Mouse (Mus musculus): ENCODE data around the gene Zfp367.

Zfp367 gene

GRCm38 (mm10) chr13:64153083-64153682 lies at the start of gene Zfp367:
Gene Zfp367, minus strand, starts transcription at chr13:64153202.
- ChIA-PET CTCF (interaction anchor here (0.6 to 1.0 kb wide), 7 partner anchors 28 to 1275 kb away, joined by 3 to 4 read pairs (median 3); no protein-coding TSS in a partner anchor), POLR2A (interaction anchor here (0.5 to 7.3 kb wide), 70 partner anchors 8 to 1214 kb away, joined by 3 to 127 read pairs (median 5); partner anchors contain the start of genes Habp4 (in 4 of the 4), Aaed1 (in 2 of the 4), Cdc14b (in 2 of the 4) and Cdk20 (in 1 of the 4))

GRCm38 (mm10) chr13:64200911-64201310 lies 47.9 kb upstream of the Zfp367 start:
- POLR2A ChIA-PET, result interaction anchor here in 1 of 4 experiments (1.1 kb wide), 1 partner anchor 15 kb away, joined by 3 read pairs; no protein-coding TSS in a partner anchor
- CTCF ChIA-PET, result no interaction called here

GRCm38 (mm10) chr13:64198310-64198709 lies 45.3 kb upstream of the Zfp367 start:
- ChIA-PET POLR2A (interaction anchor here in 2 of 4 experiments (1.0 kb wide), 2 partner anchors 44 to 84 kb away, joined by 3 read pairs; no protein-coding TSS in a partner anchor), CTCF (no interaction called here)

GRCm38 (mm10) chr13:64197899-64198298 lies 44.9 kb upstream of the Zfp367 start:
- CTCF ChIA-PET, result no interaction called here

GRCm38 (mm10) chr13:64187065-64187464 lies 34.1 kb upstream of the Zfp367 start:
- CTCF ChIA-PET, result no interaction called here
- POLR2A ChIA-PET, result interaction anchor here in 2 of 4 experiments (0.6 to 2.2 kb wide), 5 partner anchors 9 to 59 kb away, joined by 3 to 9 read pairs (median 3); partner anchors contain the start of gene Zfp367 (in 1 of the 2)

More at GRCm38 (mm10) chr13:64197899-64198298, 44.9 kb upstream of the Zfp367 start:
- POLR2A ChIA-PET, result interaction anchor here in 2 of 4 experiments (0.7 to 1.0 kb wide), 3 partner anchors 14 to 84 kb away, joined by 3 read pairs; no protein-coding TSS in a partner anchor

GRCm38 (mm10) chr13:64186516-64186915 lies 33.5 kb upstream of the Zfp367 start:
- ChIA-PET CTCF (no interaction called here), POLR2A (interaction anchor here in 3 of 4 experiments (0.6 to 2.2 kb wide), 6 partner anchors 10 to 58 kb away, joined by 3 to 9 read pairs (median 3); partner anchors contain the start of gene Zfp367 (in 1 of the 3))

- CTCF ChIA-PET, result no interaction called here
These were observed 32.6 kb upstream of the Zfp367 start for GRCm38 (mm10) chr13:64185586-64185985.

GRCm38 (mm10) chr13:64185176-64185575 lies 32.2 kb upstream of the Zfp367 start:
- ChIA-PET CTCF (interaction anchor here in 1 of 4 experiments (0.7 kb wide), 1 partner anchor 19 kb away, joined by 3 read pairs; no protein-coding TSS in a partner anchor), POLR2A (interaction anchor here in 2 of 4 experiments (0.8 to 1.6 kb wide), 2 partner anchors 72 to 128 kb away, joined by 3 to 4 read pairs; partner anchors contain the start of gene Aaed1 (in 1 of the 2))

More at GRCm38 (mm10) chr13:64185586-64185985, 32.6 kb upstream of the Zfp367 start:
- POLR2A ChIA-PET, result interaction anchor here in 2 of 4 experiments (1.0 to 2.0 kb wide), 2 partner anchors 11 to 31 kb away, joined by 3 to 9 read pairs; no protein-coding TSS in a partner anchor

- ChIA-PET POLR2A (interaction anchor here in 2 of 4 experiments (0.5 to 1.6 kb wide), 5 partner anchors 30 to 128 kb away, joined by 3 to 5 read pairs (median 3); partner anchors contain the start of gene Aaed1 (in 1 of the 2)), CTCF (interaction anchor here in 1 of 4 experiments (0.7 to 0.8 kb wide), 2 partner anchors 20 to 39 kb away, joined by 3 to 4 read pairs; no protein-coding TSS in a partner anchor)
These were observed 31.4 kb upstream of the Zfp367 start for GRCm38 (mm10) chr13:64184361-64184760.

GRCm38 (mm10) chr13:64183583-64183982 lies 30.6 kb upstream of the Zfp367 start:
- CTCF ChIA-PET, result interaction anchor here in 2 of 4 experiments (0.8 to 1.7 kb wide), 3 partner anchors 39 to 129 kb away, joined by 3 to 8 read pairs (median 4); partner anchors contain the start of gene Aaed1 (in 1 of the 2)
- POLR2A ChIA-PET, result interaction anchor here in 1 of 4 experiments (0.6 to 1.6 kb wide), 5 partner anchors 14 to 102 kb away, joined by 3 to 5 read pairs (median 3); no protein-coding TSS in a partner anchor

- ChIA-PET POLR2A (interaction anchor here in 1 of 4 experiments (1.0 to 1.3 kb wide), 2 partner anchors 23 to 76 kb away, joined by 3 read pairs; no protein-coding TSS in a partner anchor), CTCF (interaction anchor here in 1 of 4 experiments (1.7 kb wide), 1 partner anchor 130 kb away, joined by 8 read pairs; the partner anchor contains the start of gene Aaed1)
These were observed 29.1 kb upstream of the Zfp367 start for GRCm38 (mm10) chr13:64182091-64182490.

GRCm38 (mm10) chr13:64180888-64181287 lies 27.9 kb upstream of the Zfp367 start:
- CTCF ChIA-PET, result interaction anchor here (0.6 to 2.9 kb wide), 83 partner anchors 9 to 946 kb away, joined by 3 to 49 read pairs (median 4); partner anchors contain the start of genes Aaed1 (in 2 of the 4), Habp4 (in 2 of the 4), Cdc14b (in 1 of the 4) and Cdk20 (in 1 of the 4)

GRCm38 (mm10) chr13:64180300-64180699 lies 27.3 kb upstream of the Zfp367 start:
- POLR2A ChIA-PET, result interaction anchor here in 3 of 4 experiments (0.6 to 2.8 kb wide), 23 partner anchors 10 to 252 kb away, joined by 3 to 17 read pairs (median 5); partner anchors contain the start of genes Aaed1 (in 2 of the 3), Cdk20 (in 2 of the 3) and Habp4 (in 2 of the 3)
- CTCF ChIA-PET, result interaction anchor here (0.6 to 2.9 kb wide), 74 partner anchors 9 to 947 kb away, joined by 3 to 49 read pairs (median 4); partner anchors contain the start of genes Aaed1 (in 2 of the 4), Habp4 (in 2 of the 4), Cdc14b (in 1 of the 4) and Cdk20 (in 1 of the 4)

More at GRCm38 (mm10) chr13:64180888-64181287, 27.9 kb upstream of the Zfp367 start:
- POLR2A ChIA-PET, result interaction anchor here in 3 of 4 experiments (0.6 to 1.6 kb wide), 28 partner anchors 9 to 251 kb away, joined by 3 to 11 read pairs (median 4); partner anchors contain the start of genes Aaed1 (in 2 of the 3), Cdk20 (in 2 of the 3) and Habp4 (in 2 of the 3)

GRCm38 (mm10) chr13:64178746-64179652 lies 26.0 kb upstream of the Zfp367 start:
- CTCF ChIA-PET, result interaction anchor here (0.6 to 2.9 kb wide), 14 partner anchors 11 to 1031 kb away, joined by 3 to 19 read pairs (median 4); partner anchors contain the start of gene Aaed1 (in 1 of the 4)

GRCm38 (mm10) chr13:64178000-64178399 lies 25.0 kb upstream of the Zfp367 start:
- ChIA-PET CTCF (interaction anchor here in 2 of 4 experiments (0.8 to 1.4 kb wide), 4 partner anchors 15 to 139 kb away, joined by 3 to 7 read pairs (median 4); no protein-coding TSS in a partner anchor), POLR2A (interaction anchor here in 2 of 4 experiments (1.3 to 2.8 kb wide), 4 partner anchors 16 to 135 kb away, joined by 3 to 21 read pairs (median 12); partner anchors contain the start of genes Zfp367 (in 2 of the 2), Aaed1 (in 1 of the 2) and Habp4 (in 1 of the 2))

More at GRCm38 (mm10) chr13:64178746-64179652, 26.0 kb upstream of the Zfp367 start:
- POLR2A ChIA-PET, result interaction anchor here in 3 of 4 experiments (0.7 to 2.8 kb wide), 11 partner anchors 9 to 134 kb away, joined by 3 to 21 read pairs (median 3); partner anchors contain the start of genes Aaed1 (in 2 of the 3), Habp4 (in 2 of the 3) and Zfp367 (in 2 of the 3)

- ChIA-PET POLR2A (interaction anchor here in 2 of 4 experiments (0.5 to 5.5 kb wide), 6 partner anchors 8 to 80 kb away, joined by 3 to 28 read pairs (median 6); partner anchors contain the start of gene Habp4 (in 2 of the 2)), CTCF (interaction anchor here in 1 of 4 experiments (0.5 to 0.9 kb wide), 2 partner anchors 11 to 126 kb away, joined by 3 to 7 read pairs; no protein-coding TSS in a partner anchor)
These were observed 16.7 kb upstream of the Zfp367 start for GRCm38 (mm10) chr13:64169746-64170145.
